Mouse (Mus musculus): ENCODE results near the gene Btbd2.

Gene Btbd2

GRCm38 (mm10) chr10:80656863-80657623 lies at the start of gene Btbd2:
TSS of gene Btbd2 (minus strand) at chr10:80657071.
- in situ Hi-C loops (cut with MboI, MseI), result no loop called here

- in situ Hi-C loops (cut with MboI, MseI), result no loop called here
Measured at GRCm38 (mm10) chr10:80705479-80705878, 48.6 kb upstream of the Btbd2 start.

- in situ Hi-C loops (cut with MboI, MseI), result no loop called here
Measured at GRCm38 (mm10) chr10:80705033-80705432, 48.2 kb upstream of the Btbd2 start.

GRCm38 (mm10) chr10:80704418-80704817 lies 47.5 kb upstream of the Btbd2 start:
- in situ Hi-C loops (cut with MboI, MseI), result no loop called here

GRCm38 (mm10) chr10:80703643-80704042 lies 46.8 kb upstream of the Btbd2 start:
- in situ Hi-C loops (cut with MboI, MseI), result no loop called here

- in situ Hi-C loops (cut with MboI, MseI), result no loop called here
Measured at GRCm38 (mm10) chr10:80702536-80703390, 45.9 kb upstream of the Btbd2 start.

GRCm38 (mm10) chr10:80701721-80702535 lies 45.1 kb upstream of the Btbd2 start, which contains the start of the genes Mob3a and Izumo4:
TSS of gene Mob3a (minus strand) at chr10:80701977.
TSS of gene Izumo4 (plus strand) at chr10:80702184.
- in situ Hi-C loops (cut with MboI, MseI), result no loop called here

- in situ Hi-C loops (cut with MboI, MseI), result no loop called here
Measured at GRCm38 (mm10) chr10:80700732-80701131, 43.9 kb upstream of the Btbd2 start.

GRCm38 (mm10) chr10:80700038-80700504 lies 43.2 kb upstream of the Btbd2 start:
- in situ Hi-C loops (cut with MboI, MseI), result no loop called here

GRCm38 (mm10) chr10:80698605-80699004 lies 41.7 kb upstream of the Btbd2 start:
- in situ Hi-C loops (cut with MboI, MseI), result no loop called here

GRCm38 (mm10) chr10:80697812-80698211 lies 40.9 kb upstream of the Btbd2 start:
- in situ Hi-C loops (cut with MboI, MseI), result no loop called here

- in situ Hi-C loops (cut with MboI, MseI), result no loop called here
Measured at GRCm38 (mm10) chr10:80697393-80697787, 40.5 kb upstream of the Btbd2 start.

- in situ Hi-C loops (cut with MboI, MseI), result no loop called here
Measured at GRCm38 (mm10) chr10:80696502-80697392, 39.9 kb upstream of the Btbd2 start.

- in situ Hi-C loops (cut with MboI, MseI), result no loop called here
Measured at GRCm38 (mm10) chr10:80695801-80696501, 39.1 kb upstream of the Btbd2 start.

GRCm38 (mm10) chr10:80695186-80695585 lies 38.3 kb upstream of the Btbd2 start:
- in situ Hi-C loops (cut with MboI, MseI), result no loop called here

- in situ Hi-C loops (cut with MboI, MseI), result no loop called here
Measured at GRCm38 (mm10) chr10:80694159-80694938, 37.5 kb upstream of the Btbd2 start.

GRCm38 (mm10) chr10:80693401-80694045 lies 36.7 kb upstream of the Btbd2 start:
- in situ Hi-C loops (cut with MboI, MseI), result no loop called here
